Mouse (Mus musculus): Measurements from ENCODE around the gene Gnb3.

DNA sequence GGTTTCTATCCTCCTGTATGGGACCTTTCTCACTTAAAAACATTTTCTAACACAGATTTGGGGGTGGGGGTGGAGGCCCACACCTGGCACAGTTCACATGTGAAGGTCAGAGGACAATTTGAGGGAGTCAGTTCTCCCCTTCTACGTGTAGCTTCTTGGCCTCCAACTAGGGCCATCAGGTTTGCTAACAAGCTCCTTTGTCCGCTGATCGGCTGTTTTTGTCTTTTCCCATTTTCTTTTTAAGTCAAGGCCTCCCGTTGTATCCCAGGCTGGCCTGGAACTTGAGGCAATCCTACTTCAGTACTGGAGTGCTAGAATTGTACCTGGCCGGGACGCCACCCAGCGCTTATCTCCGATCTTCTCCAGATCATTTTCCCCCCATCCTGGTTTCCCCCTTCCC is 8.4 kb downstream of the Gnb3 start:
- TF ChIP-seq CTCF (IDR thresholded peaks at IDR 0.05; ENCODE audit: low read depth, low read length) = no peak
- TF ChIP-seq POLR2A (IDR thresholded peaks at IDR 0.05; ENCODE audit: insufficient read depth, low read length) = no peak

Measured in ES-Bruce4 (cell line).